Mouse (Mus musculus) liver, embryonic 18 days (tissue): ENCODE measurements around the gene Gpr150. TPM values are rescaled to one million over a fixed set of nuclear protein-coding genes. Genes with fewer than 3 reads are reported as not detected.

ENCODE experiments used
- polyA plus RNA-seq: library from polyadenylated mRNA; depleted of rRNA; stranded (reverse); fragments of >200 nt; gene quantifications from 2 replicates; pipeline ENCODE4 v1.2.3, GENCODE M21; 2012; rRNA removed

The Gpr150 gene
- polyA plus RNA-seq: 0.31 and 0.37 TPM in 2 replicates

GRCm38 (mm10) chr13:76056896-76057266, at the start of gene Gpr150:
Gene Gpr150, minus strand, starts transcription at chr13:76056996.

GRCm38 (mm10) chr13:76098493-76099303, 41.9 kb upstream of the Gpr150 start, which contains the start of the genes Arsk and Ttc37:
Gene Arsk, minus strand, starts transcription at chr13:76098660.
Gene Ttc37, plus strand, starts transcription at chr13:76098734.

GRCm38 (mm10) chr13:76017974-76018843, 38.6 kb downstream of the Gpr150 start, which contains the start of gene Rfesd:
Gene Rfesd, minus strand, starts transcription at chr13:76018719.

Other genes with a start within 250 kb of the Gpr150 start
- 86.7 and 92.6 TPM in 2 replicates for gene Glrx, start 217.1 kb downstream of the Gpr150 start, polyA plus RNA-seq
- gene Rhobtb3, start 113.1 kb downstream of the Gpr150 start, polyA plus RNA-seq: 2.9 and 3.4 TPM in 2 replicates
- 0.02 TPM in 1 of 2 replicates, not detected in the other for gene Spata9, start 89.8 kb downstream of the Gpr150 start, polyA plus RNA-seq
- 17.3 and 17.5 TPM in 2 replicates for gene Rfesd, start 38.3 kb downstream of the Gpr150 start, polyA plus RNA-seq
- gene Arsk, start 41.7 kb upstream of the Gpr150 start, polyA plus RNA-seq: 2.7 and 2.9 TPM in 2 replicates
- gene Ttc37, start 41.7 kb upstream of the Gpr150 start, polyA plus RNA-seq: 4.9 and 5.2 TPM in 2 replicates
- gene Fam81b, start 248.1 kb upstream of the Gpr150 start, polyA plus RNA-seq: not detected in 2 replicates